Mouse (Mus musculus) adrenal gland, postnatal 10 days (tissue): ENCODE measurements around the gene Ankrd9. TPM values are rescaled to one million over a fixed set of nuclear protein-coding genes. Genes with fewer than 3 reads are reported as not detected.

Source experiments
- DNase-seq: peaks from one replicate; pipeline ENCODE4 v3.0.0; 2021; ENCODE audit warnings: mixed read lengths
- total RNA-seq, 2 experiments: library from RNA; stranded (reverse); gene quantifications; 2 replicates each; pipeline ENCODE4 v1.2.3; 2021

The Ankrd9 gene
- total RNA-seq, 2 experiments from 2014 or later = 35.7 to 49.7 TPM

- peak; percentile 84 for DNase-seq
These were observed 12.7 kb upstream of the Ankrd9 start for GRCm38 (mm10) chr12:110991361-110992127.

- no peak for DNase-seq
These were observed 11.7 kb upstream of the Ankrd9 start for GRCm38 (mm10) chr12:110990500-110990899.

- no peak for DNase-seq
These were observed 10.6 kb upstream of the Ankrd9 start for GRCm38 (mm10) chr12:110989409-110989808.

GRCm38 (mm10) chr12:110986536-110987425 is 7.9 kb upstream of the Ankrd9 start:
- DNase-seq = no peak

- peak; percentile 55 for DNase-seq
These were observed 6.3 kb upstream of the Ankrd9 start for GRCm38 (mm10) chr12:110985141-110985540.

GRCm38 (mm10) chr12:110984598-110984997 is 5.8 kb upstream of the Ankrd9 start:
- no peak for DNase-seq

- peak; percentile 48 for DNase-seq
These were observed 4.9 kb upstream of the Ankrd9 start for GRCm38 (mm10) chr12:110983714-110984113.

- no peak for DNase-seq
These were observed 4.2 kb upstream of the Ankrd9 start for GRCm38 (mm10) chr12:110983083-110983482.

- DNase-seq = no peak
These were observed 2.9 kb upstream of the Ankrd9 start for GRCm38 (mm10) chr12:110981736-110982135.

GRCm38 (mm10) chr12:110979808-110980207 is 968 bp upstream of the Ankrd9 start:
- no peak for DNase-seq

GRCm38 (mm10) chr12:110977896-110978606 is 789 bp downstream of the Ankrd9 start:
- no peak for DNase-seq

- no peak for DNase-seq
These were observed 1.5 kb downstream of the Ankrd9 start for GRCm38 (mm10) chr12:110977345-110977733.

GRCm38 (mm10) chr12:110976589-110977344 is 2.1 kb downstream of the Ankrd9 start:
- no peak for DNase-seq

- DNase-seq = no peak
These were observed 2.9 kb downstream of the Ankrd9 start for GRCm38 (mm10) chr12:110975838-110976468.

- DNase-seq = no peak
These were observed 3.5 kb downstream of the Ankrd9 start for GRCm38 (mm10) chr12:110975385-110975784.

- DNase-seq = no peak
These were observed 4.1 kb downstream of the Ankrd9 start for GRCm38 (mm10) chr12:110974726-110975125.

- DNase-seq = no peak
These were observed 4.5 kb downstream of the Ankrd9 start for GRCm38 (mm10) chr12:110974295-110974694.

- no peak for DNase-seq
These were observed 5.0 kb downstream of the Ankrd9 start for GRCm38 (mm10) chr12:110973829-110974228.

GRCm38 (mm10) chr12:110971972-110972371 is 6.9 kb downstream of the Ankrd9 start:
- no peak for DNase-seq

GRCm38 (mm10) chr12:110970408-110970807 is 8.4 kb downstream of the Ankrd9 start:
- DNase-seq = no peak

- no peak for DNase-seq
These were observed 11.7 kb downstream of the Ankrd9 start for GRCm38 (mm10) chr12:110967146-110967545.
